Mouse (Mus musculus) intestine, embryonic 15.5 days (tissue): Measurements from ENCODE around the gene Dlg2. TPM values are rescaled to one million over a fixed set of nuclear protein-coding genes. Genes with fewer than 3 reads are reported as not detected.

Experiments
- ATAC-seq: fragments of 200-750 bp; cut with Nextera tagmentation; 2 replicates; pipeline ENCODE4 v1.8.0; 2017; ENCODE audit warnings: moderate TSS enrichment, moderate library complexity
- H3K27ac ChIP-seq: fragments of 300-500 bp; sonication (generic); 2 replicates; pipeline ENCODE4 v1.5.1; 2015; ENCODE audit warnings: mild to moderate bottlenecking, inconsistent platforms
- H3K27me3 ChIP-seq: fragments of 300-500 bp; sonication (generic); replicated peaks from 2 replicates; pipeline ENCODE4 v1.6.1; 2015; ENCODE audit warnings: inconsistent platforms
- H3K36me3 ChIP-seq: fragments of 300-500 bp; sonication (generic); 2 replicates; pipeline ENCODE4 v1.6.1; 2015; ENCODE audit warnings: inconsistent platforms
- H3K4me1 ChIP-seq: fragments of 300-500 bp; sonication (generic); replicated peaks from 2 replicates; pipeline ENCODE4 v1.6.1; 2015; ENCODE audit warnings: inconsistent platforms
- H3K4me2 ChIP-seq: fragments of 300-500 bp; sonication (generic); replicated peaks from 2 replicates; pipeline ENCODE4 v1.6.1; 2015; ENCODE audit warnings: mild to moderate bottlenecking, inconsistent platforms
- H3K4me3 ChIP-seq: fragments of 300-500 bp; sonication (generic); replicated peaks from 2 replicates; pipeline ENCODE4 v1.5.1; 2015; ENCODE audit warnings: inconsistent platforms
- H3K9ac ChIP-seq: fragments of 300-500 bp; sonication (generic); 2 replicates; pipeline ENCODE4 v1.6.1; 2015; ENCODE audit warnings: inconsistent platforms
- H3K9me3 ChIP-seq: fragments of 300-500 bp; sonication (generic); 2 replicates; pipeline ENCODE4 v1.6.1; 2016; ENCODE audit warnings: inconsistent platforms
- WGBS: fragments of 180-500 bp; shearing (Covaris S2); methylation state at CpG from one replicate; pipeline ENCODE4 v1.1.7; 2015; 5-methylcytosine and 5-hydroxymethylcytosine counted together
- polyA plus RNA-seq: library from polyadenylated mRNA; unstranded; fragments of >200 nt; fragmentation: Nextera tagmentation; extraction: Ambion mirVana; gene quantifications from 2 replicates; pipeline ENCODE4 v1.2.1, GENCODE M21; 2015

Gene Dlg2
- 4.7 and 4.8 TPM in 2 replicates for polyA plus RNA-seq

DNA sequence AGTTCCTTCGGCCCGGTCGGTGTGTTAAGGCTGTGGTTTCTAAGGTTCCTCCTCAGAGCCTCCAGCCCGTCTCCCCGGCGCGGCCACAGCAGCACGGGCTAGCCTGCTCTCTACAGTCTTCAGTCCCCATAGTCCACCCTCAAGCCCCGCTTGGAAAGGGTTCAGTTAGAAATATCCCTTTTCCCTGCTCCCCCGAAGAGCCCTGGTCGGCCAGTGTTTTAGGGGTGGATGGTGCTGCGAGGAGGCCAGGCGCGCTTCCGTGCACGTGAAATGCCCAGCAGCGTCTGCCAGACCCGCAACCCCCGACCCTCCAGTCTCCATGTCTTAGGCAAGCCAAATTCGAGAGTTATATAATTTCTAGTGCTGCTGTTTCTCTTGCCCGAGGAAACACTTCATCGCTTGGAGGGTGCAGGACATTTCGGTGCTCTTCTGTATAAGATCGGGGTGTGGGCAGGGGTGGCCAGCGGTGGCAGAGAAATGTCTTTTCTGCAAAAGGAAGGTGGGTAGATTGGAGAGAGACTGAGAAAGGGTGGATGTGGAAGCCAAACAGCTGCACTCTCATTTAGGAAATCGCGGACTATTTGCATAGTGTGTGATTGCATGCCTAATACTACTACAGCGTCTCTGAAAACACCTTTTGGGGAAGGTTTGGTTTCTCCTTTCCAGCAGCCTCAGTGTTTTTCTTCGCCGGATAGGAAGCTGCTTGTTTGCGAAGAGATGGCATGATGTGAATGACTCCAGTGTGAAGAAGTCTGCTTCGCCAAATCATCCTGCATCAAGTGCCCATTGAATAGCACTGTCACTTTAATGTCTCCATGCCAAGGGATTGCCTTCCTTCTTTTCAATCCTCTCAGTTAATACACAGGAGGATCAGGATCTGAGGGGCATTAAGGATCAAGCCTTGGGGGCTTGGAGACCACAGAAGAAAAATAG lies at the start of gene Dlg2:
Dlg2 (plus strand) TSS at position 360 of the 933 bp plus-strand sequence.
- Histone ChIP-seq H3K36me3 (no peaks in the 10 kb centered on the region), H3K4me2 (peak within 1 kb of the TSS; percentile 94), H3K27me3 (no peaks in the 10 kb centered on the region), H3K9me3 (no peaks in the 10 kb centered on the region), H3K9ac (peak within 1 kb of the TSS; percentile 67), H3K27ac (peak within 1 kb of the TSS; percentile 45; the same call in 1 of the 2 replicates), H3K4me1 (no peaks in the 10 kb centered on the region; the same call in 1 of the 2 replicates), H3K4me3 (peak within 1 kb of the TSS; percentile 62)
- 1% methylated on average over 32 of the region's 32 CpGs for WGBS
- ATAC-seq, result peak; percentile 84

DNA sequence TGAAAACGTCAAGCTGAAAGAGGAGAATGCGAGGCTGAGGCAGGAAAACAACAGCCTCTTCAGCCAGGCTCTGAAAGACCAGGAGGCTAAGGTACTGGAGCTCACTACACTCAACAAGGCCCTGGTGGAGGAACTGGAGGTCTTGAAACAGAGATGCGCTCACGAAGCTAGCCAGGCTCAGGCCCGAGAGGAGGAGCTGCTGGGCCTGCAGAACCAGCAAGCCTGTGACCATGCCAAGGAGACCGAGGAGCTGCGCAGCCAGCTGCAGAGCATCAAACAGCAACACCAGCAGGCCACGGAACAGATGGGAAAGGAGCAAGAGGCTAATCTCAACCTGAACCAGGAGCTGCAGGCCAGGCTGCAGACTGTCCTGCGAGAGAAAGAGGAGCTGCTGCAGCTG lies 49.5 kb upstream of the Dlg2 start:
- Histone ChIP-seq H3K27ac (no peak overlapping the region), H3K4me2 (peak overlapping the region; percentile 76), H3K9ac (peak overlapping the region; percentile 29; the same call in 1 of the 2 replicates)

DNA sequence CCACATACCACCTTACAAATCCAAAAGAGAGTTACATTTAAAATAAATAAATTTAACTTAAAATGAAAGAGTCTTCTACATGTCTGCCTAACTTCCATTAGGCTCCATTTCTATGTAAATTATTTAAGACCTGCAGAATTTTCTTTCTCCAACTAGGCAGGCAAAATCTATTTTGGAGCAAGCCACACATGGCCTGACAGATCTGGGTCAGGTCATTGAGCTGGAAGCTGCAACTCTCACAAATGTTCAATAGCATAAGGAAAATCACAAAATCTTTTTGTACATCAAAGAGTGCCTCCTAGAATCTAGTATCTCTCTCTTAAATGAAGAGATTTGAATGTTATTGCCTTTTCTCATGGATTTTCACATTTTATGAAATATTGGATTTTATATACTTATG lies 44.3 kb upstream of the Dlg2 start:
- Histone ChIP-seq H3K27ac (no peak overlapping the region), H3K27me3 (no peaks in the 10 kb centered on the region), H3K9ac (no peak overlapping the region), H3K4me3 (no peak overlapping the region), H3K4me2 (no peak overlapping the region), H3K9me3 (no peaks in the 10 kb centered on the region), H3K36me3 (no peaks in the 10 kb centered on the region), H3K4me1 (no peaks in the 10 kb centered on the region; the same call in 1 of the 2 replicates)
- ATAC-seq, result no peak

More for the DNA sequence above, 49.5 kb upstream of the Dlg2 start:
- 57% methylated on average over 9 of the region's 9 CpGs for WGBS
- H3K36me3 ChIP-seq, result no peaks in the 10 kb centered on the region
- ATAC-seq, result no peak
- H3K27me3 ChIP-seq, result no peaks in the 10 kb centered on the region
- H3K9me3 ChIP-seq, result no peaks in the 10 kb centered on the region
- peak overlapping the region; percentile 35 for H3K4me3 ChIP-seq
- H3K4me1 ChIP-seq, result peaks cover 5% of the 10 kb centered on the region; the same call in 1 of the 2 replicates

DNA sequence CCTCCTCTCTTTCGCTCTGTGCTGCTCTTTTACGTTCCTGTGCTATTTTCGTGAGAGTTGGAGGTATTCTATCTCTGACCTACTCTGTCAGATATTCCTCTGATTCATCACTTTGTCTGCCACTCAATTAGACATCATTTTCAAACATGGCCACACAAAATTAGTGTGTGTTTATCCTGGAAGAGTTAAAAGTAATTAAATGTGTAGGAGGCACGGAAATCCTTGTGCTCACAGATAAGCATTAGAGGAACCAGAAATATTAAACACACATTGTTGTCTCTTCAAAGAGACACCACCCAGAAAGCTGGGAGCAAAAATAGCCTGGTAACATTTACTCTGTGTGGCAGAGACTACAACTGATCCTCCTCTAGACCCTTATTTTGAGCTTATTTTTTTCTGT lies 36.4 kb upstream of the Dlg2 start:
- no peaks in the 10 kb centered on the region for H3K9me3 ChIP-seq
- no peaks in the 10 kb centered on the region for H3K4me1 ChIP-seq
- 85% methylated on average over 4 of the region's 4 CpGs for WGBS
- H3K9ac ChIP-seq, result no peak overlapping the region
- no peak overlapping the region for H3K4me3 ChIP-seq
- no peak overlapping the region for H3K27ac ChIP-seq
- H3K4me2 ChIP-seq, result no peak overlapping the region
- H3K27me3 ChIP-seq, result no peaks in the 10 kb centered on the region
- no peaks in the 10 kb centered on the region for H3K36me3 ChIP-seq
- no peak for ATAC-seq

DNA sequence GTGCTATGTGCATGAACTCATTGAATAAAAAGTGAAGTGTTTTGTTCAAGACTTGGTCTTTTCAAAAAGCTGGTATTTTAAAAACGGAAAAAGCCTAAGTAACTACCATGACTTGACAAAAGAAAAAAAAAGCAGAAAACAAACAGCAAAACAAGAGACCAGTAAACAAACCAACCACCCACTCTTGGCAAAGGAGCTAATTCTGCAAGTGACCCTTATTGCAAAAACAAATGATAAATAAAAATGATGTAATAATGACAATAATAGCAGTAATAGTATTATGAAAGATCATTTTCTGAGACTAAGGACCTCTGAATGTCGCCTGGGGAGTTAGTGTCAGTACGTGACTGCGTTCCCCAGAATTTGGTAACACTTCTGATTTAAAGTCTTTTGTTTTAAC lies 34.4 kb upstream of the Dlg2 start:
- Histone ChIP-seq H3K27ac (no peak overlapping the region), H3K4me2 (peak overlapping the region; percentile 54), H3K36me3 (no peaks in the 10 kb centered on the region), H3K9ac (0 out of 2 replicates have a peak overlapping the region, but pooled peaks have one; percentile 10), H3K4me1 (no peaks in the 10 kb centered on the region), H3K4me3 (peak overlapping the region; percentile 96), H3K27me3 (no peaks in the 10 kb centered on the region), H3K9me3 (no peaks in the 10 kb centered on the region)
- 15% methylated on average over 4 of the region's 4 CpGs for whole genome bisulfite sequencing
- ATAC-seq, result peak; percentile 8

DNA sequence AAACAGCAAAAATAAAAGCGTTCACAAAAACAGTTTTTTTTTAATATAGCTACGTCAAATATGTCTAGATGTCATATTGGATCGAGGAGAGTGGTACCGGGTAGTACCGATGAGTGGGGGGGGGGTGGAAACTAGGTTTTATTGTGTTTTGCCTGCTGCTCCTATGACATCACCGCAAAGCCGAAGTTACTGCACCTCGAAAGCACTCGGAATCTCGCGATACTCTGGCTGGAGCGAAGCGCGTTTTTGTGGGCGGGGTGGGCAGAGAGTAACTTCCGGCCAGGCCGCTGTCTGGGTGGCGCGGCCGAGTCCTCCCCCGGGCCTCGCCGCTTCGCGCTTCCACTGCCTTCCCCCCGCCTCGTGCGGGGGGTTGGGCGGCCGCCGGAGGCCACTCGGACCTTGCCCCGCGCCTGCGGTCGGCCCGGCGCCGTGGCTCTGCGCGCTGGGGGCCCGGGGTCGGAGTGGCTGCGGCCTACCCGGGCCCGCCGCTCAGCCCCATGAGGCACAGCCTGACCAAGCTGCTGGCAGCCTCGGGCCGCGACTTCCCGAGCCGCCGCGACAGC lies 33.9 kb upstream of the Dlg2 start, which contains the start of gene Crebzf:
Crebzf (plus strand) TSS at position 212 of the 563 bp plus-strand sequence.
- H3K4me2 ChIP-seq, result peak within 1 kb of the TSS; percentile 65
- under 1% methylated on average over 33 of the region's 54 CpGs for WGBS
- H3K9ac ChIP-seq, result peak within 1 kb of the TSS; percentile 99
- peak within 1 kb of the TSS; percentile 96 for H3K4me3 ChIP-seq
- peak; percentile 97 for ATAC-seq
- peak within 1 kb of the TSS; percentile 100 for H3K27ac ChIP-seq
- no peaks in the 10 kb centered on the region for H3K36me3 ChIP-seq
- H3K4me1 ChIP-seq, result no peaks in the 10 kb centered on the region
- no peaks in the 10 kb centered on the region for H3K9me3 ChIP-seq
- H3K27me3 ChIP-seq, result no peaks in the 10 kb centered on the region

DNA sequence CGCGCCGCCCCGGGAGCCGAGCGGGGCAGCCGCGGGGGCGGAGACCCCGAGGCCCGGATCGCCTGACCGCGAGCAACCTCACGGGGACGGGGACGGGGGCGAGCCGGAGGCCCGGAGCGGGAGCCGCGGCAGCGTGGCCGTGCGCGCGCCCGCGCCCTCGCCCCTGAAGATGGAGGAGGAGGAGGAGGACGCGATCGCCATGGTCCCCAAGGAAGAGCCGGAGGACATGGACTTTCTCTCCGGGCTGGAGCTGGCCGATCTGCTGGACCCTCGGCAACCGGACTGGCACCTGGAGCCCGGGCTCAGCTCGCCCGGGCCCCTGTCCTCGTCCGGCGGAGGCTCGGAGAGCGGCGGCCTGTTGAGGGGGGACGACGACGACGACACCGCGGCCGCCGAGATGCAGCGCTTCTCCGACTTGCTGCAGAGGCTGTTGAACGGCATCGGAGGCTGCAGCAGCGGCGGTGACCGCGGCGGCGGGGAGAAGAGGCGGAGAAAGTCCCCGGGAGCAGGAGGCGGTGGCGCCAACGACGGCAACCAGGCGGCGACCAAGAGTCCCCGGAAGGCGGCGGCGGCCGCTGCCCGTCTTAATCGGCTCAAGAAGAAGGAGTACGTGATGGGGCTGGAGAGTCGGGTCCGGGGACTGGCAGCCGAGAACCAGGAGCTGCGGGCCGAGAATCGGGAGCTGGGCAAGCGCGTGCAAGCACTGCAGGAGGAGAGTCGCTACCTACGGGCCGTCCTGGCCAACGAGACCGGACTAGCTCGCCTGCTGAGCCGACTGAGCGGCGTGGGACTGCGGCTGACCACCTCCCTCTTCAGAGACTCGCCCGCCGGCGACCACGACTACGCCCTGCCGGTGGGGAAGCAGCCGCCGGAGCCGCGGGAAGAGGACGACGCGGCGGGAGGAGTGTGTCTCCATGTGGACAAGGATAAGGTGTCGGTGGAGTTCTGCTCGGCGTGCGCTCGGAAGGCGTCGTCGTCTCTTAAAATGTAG lies 33.1 kb upstream of the Dlg2 start:
- Histone ChIP-seq H3K4me3 (peak overlapping the region; percentile 96), H3K27ac (peak overlapping the region; percentile 100), H3K9me3 (no peaks in the 10 kb centered on the region), H3K4me2 (peak overlapping the region; percentile 65), H3K4me1 (no peaks in the 10 kb centered on the region), H3K36me3 (no peaks in the 10 kb centered on the region), H3K27me3 (no peaks in the 10 kb centered on the region), H3K9ac (peak overlapping the region; percentile 99)
- under 1% methylated on average over 110 of the region's 123 CpGs for WGBS
- peak; percentile 84 for ATAC-seq

DNA sequence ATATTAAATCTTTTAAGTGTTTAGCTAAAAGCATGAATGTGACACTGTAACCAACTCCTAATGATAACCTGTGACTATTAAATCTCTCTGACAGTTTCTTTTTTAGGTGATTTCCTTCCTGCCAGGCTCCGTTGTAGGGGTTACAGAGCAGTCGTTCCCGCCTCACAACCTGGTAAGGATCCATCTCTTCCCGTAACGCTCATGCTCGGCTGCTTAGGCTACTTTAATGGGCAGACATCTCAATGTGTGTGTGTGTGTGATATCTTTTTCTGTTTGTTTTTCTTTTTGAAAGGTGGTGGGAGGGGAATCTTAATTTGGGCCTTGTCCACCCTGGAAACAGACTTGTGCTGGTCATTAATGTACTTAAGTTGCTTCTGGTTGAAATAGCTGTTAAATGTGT lies 32.3 kb upstream of the Dlg2 start:
- under 1% methylated on average over 6 of the region's 6 CpGs for WGBS
- no peaks in the 10 kb centered on the region for H3K36me3 ChIP-seq
- peak overlapping the region; percentile 99 for H3K9ac ChIP-seq
- H3K27ac ChIP-seq, result no peak overlapping the region
- no peak for ATAC-seq
- peak overlapping the region; percentile 96 for H3K4me3 ChIP-seq
- no peaks in the 10 kb centered on the region for H3K4me1 ChIP-seq
- peak overlapping the region; percentile 65 for H3K4me2 ChIP-seq
- no peaks in the 10 kb centered on the region for H3K9me3 ChIP-seq
- no peaks in the 10 kb centered on the region for H3K27me3 ChIP-seq

DNA sequence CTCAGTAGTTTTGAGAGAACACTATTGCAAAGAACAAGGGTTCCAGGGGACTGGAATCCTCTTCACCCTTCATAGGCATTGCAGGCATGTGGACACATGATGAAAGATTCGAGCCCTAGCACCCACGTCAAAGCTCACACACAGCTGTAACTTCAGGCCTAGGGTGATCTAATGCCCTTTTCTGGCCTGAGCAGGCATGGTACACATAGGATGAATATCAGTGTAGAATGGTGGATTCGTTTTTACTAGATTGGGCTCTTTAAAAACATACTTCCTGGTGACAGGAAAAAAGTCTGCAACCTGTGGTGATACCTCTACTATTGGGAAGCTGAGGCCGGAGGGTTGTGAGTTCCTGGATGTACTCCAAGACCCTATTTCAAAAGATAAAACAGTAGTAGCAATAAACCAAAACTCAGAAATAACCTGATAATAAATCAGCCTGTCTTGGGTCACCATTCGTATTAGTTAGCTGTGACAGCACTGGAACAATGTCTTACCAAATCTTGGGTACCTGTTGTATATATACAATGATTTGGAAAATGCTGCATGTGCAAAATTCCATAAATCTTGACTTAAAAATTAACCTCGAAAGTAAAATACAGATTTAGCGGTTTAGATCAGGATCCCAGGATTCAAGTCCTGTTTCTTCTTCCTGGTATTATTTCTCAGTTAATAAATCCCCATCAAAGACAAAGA lies 20.2 kb upstream of the Dlg2 start:
- H3K4me3 ChIP-seq, result peak overlapping the region; percentile 76
- no peak for ATAC-seq
- no peaks in the 10 kb centered on the region for H3K9me3 ChIP-seq
- H3K27ac ChIP-seq, result 0 out of 2 replicates have a peak overlapping the region, but pooled peaks have one; percentile 37
- WGBS, result 16% methylated on average over 7 of the region's 7 CpGs
- peak overlapping the region; percentile 73 for H3K4me2 ChIP-seq
- H3K9ac ChIP-seq, result peak overlapping the region; percentile 82
- no peaks in the 10 kb centered on the region for H3K36me3 ChIP-seq
- H3K4me1 ChIP-seq, result peaks cover 7% of the 10 kb centered on the region
- no peaks in the 10 kb centered on the region for H3K27me3 ChIP-seq

DNA sequence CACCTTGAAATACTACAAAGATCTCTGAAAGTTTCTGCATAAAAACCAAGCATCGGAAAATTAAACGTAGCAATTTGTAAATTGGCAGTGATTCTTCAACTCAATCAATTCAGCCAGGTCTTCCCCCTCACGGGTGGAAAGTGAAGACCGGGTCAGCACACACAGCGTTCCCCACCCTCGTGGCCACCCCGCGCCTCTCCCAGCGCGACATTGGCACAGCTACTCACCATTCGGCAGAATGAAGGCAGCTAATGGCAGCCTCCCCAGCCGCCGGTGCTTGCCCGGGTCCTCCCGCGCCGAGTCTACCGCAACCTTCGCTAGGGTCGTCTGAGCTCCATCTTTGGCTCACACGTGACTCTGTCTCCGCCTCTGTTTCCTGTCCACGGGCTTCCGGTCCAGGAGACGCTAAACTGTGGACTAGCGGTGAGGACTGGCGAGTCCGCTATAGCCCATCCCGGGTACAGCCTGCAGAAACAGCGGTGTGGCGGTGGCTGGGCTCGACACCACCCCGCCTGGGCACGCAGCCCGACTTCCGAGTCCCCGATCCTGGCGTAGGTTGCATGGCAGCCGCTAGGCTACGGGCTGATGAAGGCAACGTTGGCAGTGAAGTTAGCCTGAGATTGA lies 19.5 kb upstream of the Dlg2 start, which contains the start of gene Tmem126a:
Tmem126a (minus strand) TSS at position 385 of the 624 bp plus-strand sequence.
- H3K27ac ChIP-seq, result peak within 1 kb of the TSS; percentile 91
- peaks cover 7% of the 10 kb centered on the region for H3K4me1 ChIP-seq
- peak within 1 kb of the TSS; percentile 82 for H3K9ac ChIP-seq
- H3K4me2 ChIP-seq, result peak within 1 kb of the TSS; percentile 73
- no peaks in the 10 kb centered on the region for H3K9me3 ChIP-seq
- H3K36me3 ChIP-seq, result no peaks in the 10 kb centered on the region
- WGBS, result under 1% methylated on average over 41 of the region's 41 CpGs
- peak; percentile 96 for ATAC-seq
- no peaks in the 10 kb centered on the region for H3K27me3 ChIP-seq
- peak within 1 kb of the TSS; percentile 76 for H3K4me3 ChIP-seq

DNA sequence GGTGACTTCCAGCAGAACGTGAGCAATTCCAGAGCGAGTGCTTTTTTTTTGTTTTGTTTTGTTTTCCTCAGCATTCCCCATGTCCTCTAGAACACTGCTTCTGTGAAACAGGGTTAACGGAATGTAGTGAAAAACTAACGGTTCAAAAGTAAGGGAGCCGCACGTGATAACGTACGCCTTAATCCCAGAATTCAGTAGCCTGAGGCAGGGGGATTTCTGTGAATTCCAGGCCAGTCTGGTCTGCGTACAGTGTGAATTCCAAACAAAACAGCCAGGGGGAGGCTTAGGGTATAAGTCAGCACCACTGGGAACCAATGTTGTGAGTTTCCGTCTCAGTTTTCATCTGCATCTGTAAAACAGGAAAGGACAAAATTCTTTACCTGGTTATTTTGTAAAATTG lies 19.0 kb upstream of the Dlg2 start:
- Histone ChIP-seq H3K9me3 (no peaks in the 10 kb centered on the region), H3K27me3 (no peaks in the 10 kb centered on the region), H3K36me3 (no peaks in the 10 kb centered on the region), H3K27ac (peak overlapping the region; percentile 91), H3K4me3 (peak overlapping the region; percentile 76), H3K4me1 (peaks cover 7% of the 10 kb centered on the region), H3K4me2 (peak overlapping the region; percentile 73), H3K9ac (peak overlapping the region; percentile 82)
- ATAC-seq, result peak; percentile 61
- WGBS, result 8% methylated on average over 10 of the region's 10 CpGs
